Mouse (Mus musculus): Measurements from ENCODE around the gene Gm37240.

Gene Gm37240

DNA sequence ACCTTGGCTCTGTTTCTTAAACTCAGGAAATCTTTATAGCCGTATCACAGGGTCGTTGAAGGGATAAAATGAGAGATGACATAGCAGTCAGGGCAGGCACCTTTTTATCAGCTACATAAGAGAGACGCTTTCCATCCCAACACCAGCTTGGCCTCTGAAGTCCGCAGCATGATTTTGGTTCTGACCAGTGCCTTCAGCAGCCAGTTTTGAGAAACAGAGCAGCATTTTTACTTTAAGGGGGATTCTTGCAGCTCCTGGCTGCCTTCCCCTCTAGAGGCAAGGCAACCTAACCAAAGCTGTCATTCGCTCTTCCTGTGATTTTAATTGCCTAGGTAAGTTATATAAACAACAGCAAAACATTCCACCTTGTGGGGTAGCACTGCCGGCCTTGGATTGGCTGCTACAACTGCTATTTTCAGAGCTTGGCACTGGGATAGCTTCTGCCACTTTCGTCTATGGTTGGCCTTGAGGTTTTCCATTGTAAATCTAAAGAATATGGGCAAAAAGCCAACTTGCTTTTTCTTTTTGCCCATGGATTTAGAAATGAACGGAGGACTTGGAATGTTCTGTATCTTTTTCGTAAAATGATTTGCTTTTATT lies 674.5 kb downstream of the Gm37240 start:
- DNase-seq = no peak

- DNase-seq = no peak
These were observed 677.2 kb downstream of the Gm37240 start for GRCm38 (mm10) chr3:85209887-85210844.

DNA sequence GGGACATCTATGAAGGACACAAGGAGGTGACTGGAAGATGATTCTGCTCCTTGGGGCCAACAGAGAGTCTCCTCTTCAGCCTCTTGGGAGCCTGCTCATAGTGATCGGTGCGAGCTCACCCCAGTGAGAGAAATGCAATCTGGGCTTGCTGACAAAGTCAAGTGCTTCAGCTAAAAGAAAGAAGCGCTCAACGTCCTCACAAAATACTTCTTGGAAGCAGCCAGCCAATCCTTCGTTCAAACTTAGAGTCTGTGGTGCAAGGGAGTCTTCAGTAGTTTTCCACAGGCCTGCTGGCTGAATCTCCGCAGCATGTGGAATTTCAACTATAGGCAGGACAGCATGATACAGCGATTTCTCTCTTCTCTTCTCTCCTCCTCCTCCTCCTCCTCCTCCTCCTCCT lies 680.8 kb downstream of the Gm37240 start:
- no peak for DNase-seq

DNA sequence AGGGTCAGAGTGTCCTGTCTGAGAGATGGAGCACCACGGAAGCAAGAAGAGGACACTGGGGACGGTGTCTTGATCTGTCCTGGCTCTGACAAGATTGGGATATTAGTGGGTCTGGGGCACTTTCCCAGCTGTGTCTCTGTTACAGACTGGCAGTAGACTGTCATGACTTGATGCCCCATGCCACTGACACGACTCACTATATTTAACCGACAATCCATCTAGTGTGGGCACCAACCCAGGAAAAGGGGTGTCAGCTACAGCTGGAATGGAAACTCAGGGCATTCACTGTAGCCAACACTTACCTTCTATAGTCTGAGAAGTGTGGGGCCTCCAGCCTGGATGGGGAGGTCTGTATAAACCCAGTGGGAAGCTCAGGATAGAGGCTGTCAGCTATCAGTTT lies 681.4 kb downstream of the Gm37240 start:
- DNase-seq = no peak

GRCm38 (mm10) chr3:85203659-85204058 lies 683.7 kb downstream of the Gm37240 start:
- no peak for DNase-seq

DNA sequence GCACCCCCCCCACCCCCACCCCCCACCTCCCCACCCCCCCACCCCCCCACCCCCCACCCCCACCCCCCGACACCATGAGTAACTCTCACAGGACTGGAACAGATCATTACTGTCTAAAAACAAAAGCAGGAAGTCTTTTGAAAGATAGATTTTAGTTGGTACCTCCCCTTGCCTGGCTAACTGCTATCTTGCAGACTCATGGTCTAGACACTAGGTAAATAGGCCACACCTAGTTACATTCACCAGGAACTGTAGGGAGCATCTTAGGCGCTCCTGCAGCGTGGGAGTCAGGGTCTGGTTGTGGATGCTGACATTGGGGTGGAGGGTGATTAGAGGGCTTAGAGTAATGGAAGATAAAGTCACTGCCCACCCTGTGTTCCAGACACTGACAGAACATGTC lies 684.6 kb downstream of the Gm37240 start:
- DNase-seq = no peak

DNA sequence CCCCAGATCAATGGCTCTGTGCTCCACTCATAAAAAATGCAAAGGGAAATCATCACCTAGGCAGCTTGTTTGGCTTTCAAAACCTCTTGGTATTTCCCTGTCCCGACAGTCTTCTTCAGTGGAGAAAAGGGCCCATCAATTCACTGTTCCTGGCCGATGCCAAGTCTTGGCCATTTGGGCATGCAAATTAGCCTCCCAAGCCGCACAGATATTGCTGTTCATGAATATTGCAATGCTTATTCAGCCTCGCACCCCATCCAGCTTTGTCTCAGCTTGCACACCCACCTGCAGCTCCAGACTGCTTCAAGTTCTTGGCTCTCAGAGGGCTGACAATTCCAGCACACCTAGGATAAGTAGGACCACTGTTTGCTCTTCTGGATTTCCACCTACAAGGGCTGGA lies 685.5 kb downstream of the Gm37240 start:
- DNase-seq = no peak

DNA sequence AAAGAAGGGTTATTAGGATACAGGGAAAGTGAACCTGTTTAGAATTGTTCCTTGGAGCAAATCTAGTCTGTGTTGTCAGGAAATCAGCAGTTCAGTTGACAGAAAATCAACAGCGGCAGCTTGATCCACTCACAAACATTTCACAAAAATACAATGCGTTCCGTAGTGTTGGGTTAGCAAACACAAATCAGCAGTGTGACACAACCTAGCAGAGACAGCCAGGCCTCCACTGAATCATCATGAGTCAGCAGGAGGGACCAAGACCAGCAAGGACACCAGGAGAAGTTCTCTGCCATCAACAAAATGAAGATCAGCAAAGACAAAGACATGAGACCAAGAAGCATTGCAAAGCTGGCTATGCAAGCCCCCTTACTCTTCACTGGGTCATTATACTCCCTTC lies 688.8 kb downstream of the Gm37240 start:
- DNase-seq = no peak

- DNase-seq = no peak
These were observed 690.2 kb downstream of the Gm37240 start for GRCm38 (mm10) chr3:85197148-85197547.

DNA sequence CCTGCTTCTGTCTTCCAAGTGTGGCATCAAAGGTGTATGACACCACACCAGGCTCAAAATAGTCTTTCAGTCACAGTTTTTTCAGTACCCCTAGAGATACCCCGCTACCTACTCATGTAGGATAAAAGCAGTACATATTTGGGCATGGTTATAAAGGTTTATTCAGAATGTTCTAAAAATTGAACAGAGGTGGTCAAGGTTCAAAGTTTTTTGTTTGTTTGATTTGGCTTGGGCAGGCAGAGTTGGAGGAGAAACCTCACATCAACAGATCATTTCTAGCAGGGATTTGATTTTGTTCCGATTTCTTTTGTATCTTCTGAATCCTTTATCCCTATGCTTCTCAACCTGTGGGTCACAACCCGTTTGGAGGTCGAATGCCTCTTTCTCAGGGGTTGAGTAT lies 690.7 kb downstream of the Gm37240 start:
- DNase-seq = no peak

DNA sequence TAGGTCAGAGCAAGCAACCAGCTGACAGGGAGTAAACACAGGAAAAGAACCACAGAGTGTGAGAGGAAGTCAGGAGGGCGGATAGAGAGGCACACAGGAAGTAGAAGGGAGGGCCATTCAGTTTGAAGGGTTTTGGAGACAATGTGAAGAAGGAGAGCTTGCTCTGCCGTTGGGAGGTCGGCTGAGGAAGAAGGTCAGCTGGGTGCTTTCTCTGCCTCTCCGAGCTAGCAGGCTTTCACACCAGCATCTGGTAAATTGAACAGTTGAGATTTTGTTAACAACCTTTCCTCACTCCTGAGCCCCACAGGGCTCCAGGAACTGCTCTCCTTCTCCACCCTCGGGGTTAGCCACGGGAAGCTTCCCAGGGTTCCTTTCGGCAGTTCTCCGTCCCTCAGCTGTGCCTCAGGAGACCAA lies 692.2 kb downstream of the Gm37240 start:
- no peak for DNase-seq

GRCm38 (mm10) chr3:85189791-85190190 lies 697.5 kb downstream of the Gm37240 start:
- DNase-seq = no peak

- no peak for DNase-seq
These were observed 699.0 kb downstream of the Gm37240 start for GRCm38 (mm10) chr3:85188364-85188763.

- DNase-seq = peak; percentile 80
These were observed 700.6 kb downstream of the Gm37240 start for GRCm38 (mm10) chr3:85186661-85187076.

DNA sequence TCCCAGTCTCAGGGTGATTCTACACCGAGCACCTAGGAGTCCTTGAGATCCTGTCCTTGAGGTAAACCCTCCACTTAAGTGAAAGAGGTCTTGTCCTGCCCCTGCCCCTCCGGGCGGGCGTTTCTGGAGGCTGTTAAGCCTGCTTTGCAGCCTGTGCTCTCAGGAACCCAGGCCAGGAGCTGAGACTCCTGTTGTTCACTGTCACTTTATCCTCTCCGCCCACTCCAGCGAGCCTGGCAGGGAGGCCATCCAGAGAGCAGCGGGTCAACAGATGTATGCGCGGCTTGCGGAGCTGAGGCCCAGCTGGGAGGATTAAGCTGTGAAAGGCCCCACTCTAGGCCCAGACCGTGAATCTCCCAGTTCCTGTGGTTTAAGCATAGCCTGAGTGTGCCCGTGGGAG lies 701.5 kb downstream of the Gm37240 start:
- peak; percentile 42 for DNase-seq

- DNase-seq = no peak
These were observed 702.4 kb downstream of the Gm37240 start for GRCm38 (mm10) chr3:85184916-85185315.

- DNase-seq = no peak
These were observed 703.2 kb downstream of the Gm37240 start for GRCm38 (mm10) chr3:85184151-85184550.

DNA sequence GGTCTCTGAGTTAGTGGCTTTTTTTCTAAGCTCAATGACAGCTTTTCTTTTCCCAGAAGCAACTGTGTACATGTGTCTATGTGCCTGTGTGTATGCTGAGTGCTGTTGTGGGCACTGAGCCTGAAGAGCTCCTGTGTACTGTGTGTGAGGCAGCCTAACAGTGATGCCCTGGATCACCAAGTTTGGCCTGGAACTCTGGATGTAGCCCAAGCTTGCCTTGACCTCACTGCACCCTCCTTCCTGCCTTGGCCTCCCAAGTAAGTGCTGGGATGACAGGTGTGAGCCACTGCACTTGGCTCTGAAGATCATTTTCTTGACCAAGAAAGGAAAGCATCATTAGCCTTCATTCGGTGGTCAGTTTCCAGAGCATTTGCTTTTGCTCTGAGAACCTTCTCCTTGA lies 710.6 kb downstream of the Gm37240 start:
- no peak for DNase-seq

DNA sequence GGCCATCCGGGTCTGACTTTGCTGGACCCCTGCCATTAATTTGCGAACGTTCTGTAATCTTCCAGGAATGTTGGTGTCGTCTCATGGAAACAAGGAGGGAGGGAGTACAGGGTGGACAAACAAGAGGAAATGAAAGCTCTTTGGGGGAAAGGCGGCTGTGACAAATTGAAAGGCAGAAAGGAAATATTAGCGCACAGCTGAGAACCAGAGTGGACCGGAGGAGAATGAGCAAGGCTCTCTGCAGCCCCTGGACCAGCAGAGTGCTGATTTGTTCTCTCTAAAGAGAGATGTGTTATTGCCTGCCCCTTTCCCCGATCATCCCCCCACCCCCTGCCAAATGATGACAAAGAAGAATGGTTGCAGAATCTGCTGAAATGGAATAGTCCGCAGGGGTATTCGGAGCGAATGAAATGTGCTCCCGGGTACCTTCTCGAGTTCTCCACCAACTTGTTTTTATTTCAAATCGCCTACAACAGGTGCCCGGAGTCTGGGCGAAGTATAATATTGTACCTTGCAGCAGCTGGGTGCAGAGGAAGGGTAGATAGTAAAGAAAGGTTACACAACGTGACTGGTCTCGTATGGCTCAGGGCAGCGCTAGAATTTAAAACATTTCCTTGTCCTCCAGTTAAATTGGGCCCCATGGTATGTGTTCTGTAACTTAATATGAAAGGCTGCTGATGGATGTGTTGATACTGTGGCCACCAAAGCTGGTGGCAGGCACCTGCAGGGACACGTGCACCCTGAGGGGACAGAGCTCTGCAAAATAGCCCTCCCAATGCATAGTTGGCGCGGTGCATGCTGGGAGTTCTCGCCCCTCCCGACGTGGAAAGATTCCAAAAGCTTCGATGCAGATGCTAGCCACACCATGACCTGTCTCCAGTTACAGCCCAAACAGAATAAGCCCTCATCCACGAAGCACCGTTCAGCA lies 712.5 kb downstream of the Gm37240 start:
- no peak for DNase-seq

GRCm38 (mm10) chr3:85173441-85174071 lies 713.8 kb downstream of the Gm37240 start:
- DNase-seq = no peak

- DNase-seq = peak; percentile 54
These were observed 714.8 kb downstream of the Gm37240 start for GRCm38 (mm10) chr3:85172532-85172931.

GRCm38 (mm10) chr3:85172096-85172495 lies 715.2 kb downstream of the Gm37240 start:
- no peak for DNase-seq

- DNase-seq = no peak
These were observed 718.5 kb downstream of the Gm37240 start for GRCm38 (mm10) chr3:85168816-85169215.
